Comparison of ENCODE assay signal across 14 mouse cellular contexts in genomic region chr2:54264773-54265452, GRCm38 (mm10).
DNase-seq lines count a peak whose midpoint lies in the region; ATAC-seq lines count a peak whose summit lies in the region.
"Had no signal": no experiment of that assay in that cellular context is flagged by ENCODE, and none has a peak within 500 bp of the region (broad histone marks: within the 10 kb centered on the region; RNA-seq: fewer than 3 reads in every experiment).

No protein-coding gene starts in this region.

- no peak overlapping the region for H3K4me2 ChIP-seq in neural tube, embryonic 12.5 days (replicated peaks)
- no peak overlapping the region for H3K4me2 ChIP-seq in neural tube, embryonic 15.5 days
- no peak overlapping the region for H3K4me2 ChIP-seq in forebrain, embryonic 15.5 days (replicated peaks)
- H3K4me2 ChIP-seq in midbrain, embryonic 12.5 days (replicated peaks), result no peak overlapping the region
- no peak overlapping the region for H3K4me2 ChIP-seq in liver, embryonic 11.5 days
- H3K4me2 ChIP-seq: embryonic facial prominence, embryonic 15.5 days; liver, embryonic 13.5 days; stomach, embryonic 15.5 days had no signal

- H3K36me3 ChIP-seq in neural tube, embryonic 12.5 days, result no peaks in the 10 kb centered on the region
- no peaks in the 10 kb centered on the region for H3K36me3 ChIP-seq in neural tube, embryonic 15.5 days
- H3K36me3 ChIP-seq in forebrain, embryonic 15.5 days, result no peaks in the 10 kb centered on the region
- no peaks in the 10 kb centered on the region for H3K36me3 ChIP-seq in midbrain, embryonic 12.5 days
- no peaks in the 10 kb centered on the region for H3K36me3 ChIP-seq in liver, embryonic 11.5 days (ENCODE audit: control insufficient read depth, insufficient read depth, low read length)
- H3K36me3 ChIP-seq: embryonic facial prominence, embryonic 15.5 days; liver, embryonic 13.5 days; stomach, embryonic 15.5 days had no signal

- no peak overlapping the region for H3K4me3 ChIP-seq in neural tube, embryonic 12.5 days
- no peak overlapping the region for H3K4me3 ChIP-seq in neural tube, embryonic 15.5 days (replicated peaks)
- no peak overlapping the region for H3K4me3 ChIP-seq in forebrain, embryonic 15.5 days
- H3K4me3 ChIP-seq in midbrain, embryonic 12.5 days, result no peak overlapping the region
- no peak overlapping the region for H3K4me3 ChIP-seq in liver, embryonic 11.5 days (ENCODE audit: low read depth, low read length)
- H3K4me3 ChIP-seq: embryonic facial prominence, embryonic 15.5 days; liver, embryonic 13.5 days; stomach, embryonic 15.5 days had no signal

- peak; percentile 10 for DNase-seq in telencephalon, adult 2 months (ENCODE audit: low read depth, low spot score)
- DNase-seq in liver, embryonic 11.5 days (ENCODE audit: low spot score), result no peak
- DNase-seq in cerebellum, adult 9-11 months, result no peak
- DNase-seq: cerebellum, adult 2 months; liver, embryonic 13.5 days; thymus, postnatal 14 days had no signal

- peak; percentile 97 for ATAC-seq in neural tube, embryonic 12.5 days (ENCODE audit: low FRiP score, low read depth)
- ATAC-seq in neural tube, embryonic 15.5 days (ENCODE audit: low FRiP score), result no peak
- ATAC-seq in forebrain, embryonic 15.5 days (replicated peaks), result peak; percentile 97
- peak; percentile 95 for ATAC-seq in midbrain, embryonic 12.5 days (ENCODE audit: low FRiP score, low read depth)
- no peak for ATAC-seq in liver, embryonic 11.5 days (replicated peaks; ENCODE audit: low FRiP score)
- ATAC-seq: CD4-positive, CD25-positive, alpha-beta regulatory T cell, adult 4 months; lung, postnatal 0 days had no signal

- H3K27me3 ChIP-seq in neural tube, embryonic 12.5 days (replicated peaks), result no peaks in the 10 kb centered on the region
- no peaks in the 10 kb centered on the region for H3K27me3 ChIP-seq in neural tube, embryonic 15.5 days (replicated peaks)
- H3K27me3 ChIP-seq in forebrain, embryonic 15.5 days, result no peaks in the 10 kb centered on the region
- no peaks in the 10 kb centered on the region for H3K27me3 ChIP-seq in midbrain, embryonic 12.5 days
- no peaks in the 10 kb centered on the region for H3K27me3 ChIP-seq in liver, embryonic 11.5 days (replicated peaks; ENCODE audit: control insufficient read depth, insufficient read depth, low read length)
- H3K27me3 ChIP-seq: embryonic facial prominence, embryonic 15.5 days; liver, embryonic 13.5 days; stomach, embryonic 15.5 days had no signal

- H3K9me3 ChIP-seq in neural tube, embryonic 12.5 days, result 0 out of 2 replicates have a peak, but pooled peaks cover 3% of the 10 kb centered on the region
- H3K9me3 ChIP-seq in neural tube, embryonic 15.5 days (replicated peaks), result no peaks in the 10 kb centered on the region
- no peaks in the 10 kb centered on the region for H3K9me3 ChIP-seq in forebrain, embryonic 15.5 days
- 0 out of 2 replicates have a peak, but pooled peaks cover 6% of the 10 kb centered on the region for H3K9me3 ChIP-seq in midbrain, embryonic 12.5 days
- H3K9me3 ChIP-seq in liver, embryonic 11.5 days (ENCODE audit: control insufficient read depth, low read length), result no peaks in the 10 kb centered on the region
- H3K9me3 ChIP-seq: embryonic facial prominence, embryonic 15.5 days; liver, embryonic 13.5 days; stomach, embryonic 15.5 days had no signal

- no peaks in the 10 kb centered on the region for H3K4me1 ChIP-seq in neural tube, embryonic 12.5 days
- H3K4me1 ChIP-seq in neural tube, embryonic 15.5 days, result no peaks in the 10 kb centered on the region
- peaks cover 4% of the 10 kb centered on the region; the same call in 1 of the 2 replicates for H3K4me1 ChIP-seq in forebrain, embryonic 15.5 days
- peaks cover 6% of the 10 kb centered on the region for H3K4me1 ChIP-seq in midbrain, embryonic 12.5 days
- H3K4me1 ChIP-seq in liver, embryonic 11.5 days (replicated peaks; ENCODE audit: control insufficient read depth, insufficient read depth, low read length), result no peaks in the 10 kb centered on the region
- H3K4me1 ChIP-seq: embryonic facial prominence, embryonic 15.5 days; liver, embryonic 13.5 days; stomach, embryonic 15.5 days had no signal

- no peak overlapping the region for H3K27ac ChIP-seq in neural tube, embryonic 12.5 days
- H3K27ac ChIP-seq in neural tube, embryonic 15.5 days (replicated peaks), result no peak overlapping the region
- H3K27ac ChIP-seq in forebrain, embryonic 15.5 days (replicated peaks), result no peak overlapping the region
- no peak overlapping the region for H3K27ac ChIP-seq in midbrain, embryonic 12.5 days (replicated peaks)
- no peak overlapping the region for H3K27ac ChIP-seq in liver, embryonic 11.5 days (ENCODE audit: low read depth, low read length)
- H3K27ac ChIP-seq: embryonic facial prominence, embryonic 15.5 days; liver, embryonic 13.5 days; stomach, embryonic 15.5 days had no signal

- 55% methylated on average over 4 of the region's 4 CpGs for WGBS in neural tube, embryonic 12.5 days
- WGBS in neural tube, embryonic 15.5 days, result 29% methylated on average over 4 of the region's 4 CpGs
- WGBS in forebrain, embryonic 15.5 days, result 2% methylated on average over 4 of the region's 4 CpGs
- 35% methylated on average over 4 of the region's 4 CpGs for WGBS in midbrain, embryonic 12.5 days
- 89% methylated on average over 4 of the region's 4 CpGs for WGBS in liver, embryonic 11.5 days

- no peak overlapping the region for H3K9ac ChIP-seq in neural tube, embryonic 12.5 days
- no peak overlapping the region for H3K9ac ChIP-seq in neural tube, embryonic 15.5 days (replicated peaks)
- H3K9ac ChIP-seq in forebrain, embryonic 15.5 days (replicated peaks), result no peak overlapping the region
- no peak overlapping the region for H3K9ac ChIP-seq in midbrain, embryonic 12.5 days (replicated peaks)
- no peak overlapping the region for H3K9ac ChIP-seq in liver, embryonic 11.5 days (ENCODE audit: low read depth, low read length)
- H3K9ac ChIP-seq: embryonic facial prominence, embryonic 15.5 days; liver, embryonic 13.5 days; stomach, embryonic 15.5 days had no signal

Comparison
In these comparisons a context has a peak if more than half of its experiments do, and no peak if none do; other contexts are left out.
1. ATAC-seq: peak in neural tube, embryonic 12.5 days (single experiment), forebrain, embryonic 15.5 days (single experiment) and midbrain, embryonic 12.5 days (single experiment); none in neural tube, embryonic 15.5 days (single experiment) and liver, embryonic 11.5 days (single experiment).